Mouse (Mus musculus): ENCODE results near the gene Ptprt.
A peak's percentile ranks its signal among the peaks of the same experiment; 100 is the strongest.

Ptprt gene

DNA sequence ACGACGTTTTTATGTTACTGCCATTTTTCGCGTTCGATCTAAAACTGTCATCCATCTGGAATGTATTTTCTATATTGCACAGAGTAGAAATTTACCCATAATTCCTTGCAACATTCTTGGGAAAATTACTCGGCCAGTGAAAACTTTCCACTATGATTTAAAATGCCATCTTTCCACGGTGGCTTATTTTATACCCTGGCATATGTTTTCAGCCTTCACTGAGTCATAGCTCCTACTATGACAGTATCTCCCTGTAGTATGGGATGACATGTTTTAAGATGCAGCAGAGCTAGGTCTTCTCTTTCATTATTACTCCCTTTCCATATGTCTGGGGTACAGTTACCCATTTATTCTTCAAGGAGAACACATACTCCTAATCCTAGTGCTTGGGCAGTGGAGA lies 753.7 kb downstream of the Ptprt start:
- DNase-seq: no peak

DNA sequence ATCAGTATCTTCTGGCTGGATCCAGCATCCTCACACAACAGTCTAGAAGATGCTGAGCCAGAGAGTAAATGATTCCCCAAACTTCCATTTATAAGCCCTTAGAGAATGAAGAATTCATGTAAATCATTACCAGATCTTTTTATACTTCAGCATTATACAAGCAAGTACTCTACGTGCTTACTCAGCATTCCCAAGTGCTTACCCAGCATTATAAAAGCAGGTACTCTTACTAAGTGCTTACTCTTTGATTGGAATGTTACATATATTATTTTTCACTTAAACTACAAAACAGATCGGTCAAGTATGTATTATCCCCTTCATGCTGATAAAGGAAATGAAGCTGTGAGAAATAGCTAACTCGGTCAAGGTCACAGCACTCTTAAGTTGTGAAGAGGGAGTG lies 758.8 kb downstream of the Ptprt start:
- no peak for DNase-seq

- no peak for DNase-seq
Measured at GRCm38 (mm10) chr2:161884446-161884845, 776.5 kb downstream of the Ptprt start.

DNA sequence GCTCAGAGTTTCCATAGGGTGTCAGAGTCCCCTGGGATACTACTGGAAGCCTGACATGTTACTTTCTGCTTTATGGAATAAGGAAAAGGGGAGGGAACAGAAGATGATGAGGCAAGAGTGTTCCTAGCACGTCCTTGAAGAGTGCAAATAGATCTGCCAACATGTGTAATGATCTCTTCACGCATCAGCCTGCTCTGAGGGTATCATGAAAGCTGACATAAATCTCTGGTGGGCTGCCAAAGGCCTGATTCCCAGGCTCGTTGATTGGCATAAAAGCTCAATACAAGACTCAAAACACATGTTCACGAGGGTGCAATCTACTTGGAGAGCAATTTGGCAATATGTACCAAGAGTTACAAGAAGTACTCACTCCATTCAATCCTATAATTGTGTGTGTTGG lies 778.4 kb downstream of the Ptprt start:
- DNase-seq: no peak

GRCm38 (mm10) chr2:161880941-161881340 lies 780.0 kb downstream of the Ptprt start:
- no peak for DNase-seq

GRCm38 (mm10) chr2:161865231-161865630 lies 795.7 kb downstream of the Ptprt start:
- no peak for DNase-seq

GRCm38 (mm10) chr2:161858813-161859212 lies 802.1 kb downstream of the Ptprt start:
- no peak for DNase-seq

GRCm38 (mm10) chr2:161858361-161858760 lies 802.6 kb downstream of the Ptprt start:
- DNase-seq: peak; percentile 11

- DNase-seq: peak; percentile 7
Measured at GRCm38 (mm10) chr2:161835001-161835400, 825.9 kb downstream of the Ptprt start.

DNA sequence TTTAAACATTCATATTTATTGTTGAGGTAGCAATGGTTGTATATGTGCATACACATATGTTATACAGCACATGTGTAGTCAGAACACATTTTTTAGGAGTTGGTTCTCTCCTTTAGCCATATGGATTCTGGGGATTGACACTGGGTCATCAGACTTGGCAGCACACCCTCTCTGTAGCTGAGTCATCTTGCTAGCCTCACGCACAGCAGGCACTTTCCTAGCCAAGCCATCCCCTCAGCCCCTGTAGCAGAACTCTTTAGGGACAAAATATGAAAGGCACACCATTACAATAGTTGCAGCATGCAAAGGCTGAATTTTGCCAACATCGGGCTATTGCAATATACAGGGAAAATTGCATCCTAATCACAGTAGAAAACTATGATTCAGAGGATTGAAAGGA lies 827.1 kb downstream of the Ptprt start:
- DNase-seq: peak; percentile 14

- no peak for DNase-seq
Measured at GRCm38 (mm10) chr2:161813326-161813725, 847.6 kb downstream of the Ptprt start.

- DNase-seq: no peak
Measured at GRCm38 (mm10) chr2:161808086-161808801, 852.7 kb downstream of the Ptprt start.

DNA sequence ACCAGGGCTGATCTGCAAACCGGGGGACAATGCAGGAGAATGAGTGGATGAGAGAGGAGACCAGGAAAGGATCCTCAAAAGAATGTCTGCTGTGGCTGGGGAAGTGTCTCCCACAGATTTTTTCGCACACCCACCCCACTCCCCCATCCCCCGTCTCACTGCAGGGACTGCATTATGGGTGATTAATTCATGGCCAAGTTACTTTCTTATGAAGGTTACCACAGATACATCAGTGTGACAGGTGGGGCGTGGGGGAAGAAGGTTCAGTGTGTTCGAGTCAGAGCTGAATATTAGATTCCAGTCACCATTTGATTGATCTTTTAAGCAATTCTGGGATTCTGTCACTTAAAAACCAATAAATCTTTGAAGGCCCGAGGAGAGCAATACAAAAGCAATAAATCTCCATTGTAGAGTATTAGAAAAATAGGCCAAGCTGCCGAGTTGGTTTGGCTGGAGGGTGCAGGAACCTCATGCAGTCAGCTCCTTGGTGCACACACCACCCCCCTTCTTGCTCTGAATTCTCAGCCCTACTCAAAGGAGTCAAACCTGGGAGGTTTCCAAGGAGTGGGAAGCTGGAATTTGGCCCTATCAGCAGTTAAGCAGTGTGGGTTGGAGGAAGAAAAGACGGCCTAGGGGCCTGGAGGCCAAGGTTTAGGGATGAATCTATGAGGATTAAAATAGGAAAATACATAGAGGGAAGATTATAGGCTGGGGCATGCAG lies 854.5 kb downstream of the Ptprt start:
- no peak for DNase-seq

GRCm38 (mm10) chr2:161799946-161800345 lies 861.0 kb downstream of the Ptprt start:
- DNase-seq: no peak

- no peak for DNase-seq
Measured at GRCm38 (mm10) chr2:161767528-161767927, 893.4 kb downstream of the Ptprt start.

DNA sequence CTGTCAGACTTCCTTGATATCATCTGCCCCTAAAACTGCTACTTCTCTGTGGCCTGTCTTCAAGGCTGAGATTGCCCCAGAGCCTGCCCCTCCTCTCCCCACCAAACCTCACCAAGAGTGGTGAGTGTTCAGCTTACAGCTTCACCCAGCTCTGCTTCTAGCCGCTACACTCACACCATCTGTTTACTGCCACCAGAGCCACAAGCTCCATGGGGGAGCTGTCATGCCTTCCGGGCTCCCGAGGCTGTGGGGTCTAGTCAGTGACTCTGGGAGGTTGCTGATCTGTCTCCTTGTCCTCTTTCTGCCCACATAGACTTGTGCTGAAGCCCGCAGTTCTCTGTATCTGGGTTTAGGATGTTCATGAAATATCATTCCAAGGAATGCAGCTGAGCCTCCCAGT lies 947.9 kb downstream of the Ptprt start:
- peak; percentile 15 for DNase-seq

DNA sequence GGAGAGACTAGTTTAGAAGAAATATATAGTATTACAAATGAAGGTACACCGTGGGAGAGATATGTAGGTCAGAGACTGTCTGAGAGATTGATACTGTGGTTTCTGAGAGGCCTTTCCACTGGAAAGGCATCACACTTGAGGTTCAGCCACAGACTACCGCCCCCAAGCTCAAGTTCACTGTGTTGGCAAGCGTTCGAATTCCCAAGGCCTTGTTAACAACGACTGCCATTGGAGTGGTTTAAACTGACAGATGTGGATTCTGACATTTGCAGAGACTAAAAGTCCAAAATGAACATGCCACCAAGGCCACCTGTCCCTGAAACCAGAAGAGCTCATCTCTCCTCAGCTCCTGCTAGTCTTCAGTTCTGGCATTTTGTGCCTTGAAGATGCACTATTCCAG lies 951.6 kb downstream of the Ptprt start:
- DNase-seq: no peak

- no peak for DNase-seq
Measured at GRCm38 (mm10) chr2:161706386-161706915, 954.5 kb downstream of the Ptprt start.

DNA sequence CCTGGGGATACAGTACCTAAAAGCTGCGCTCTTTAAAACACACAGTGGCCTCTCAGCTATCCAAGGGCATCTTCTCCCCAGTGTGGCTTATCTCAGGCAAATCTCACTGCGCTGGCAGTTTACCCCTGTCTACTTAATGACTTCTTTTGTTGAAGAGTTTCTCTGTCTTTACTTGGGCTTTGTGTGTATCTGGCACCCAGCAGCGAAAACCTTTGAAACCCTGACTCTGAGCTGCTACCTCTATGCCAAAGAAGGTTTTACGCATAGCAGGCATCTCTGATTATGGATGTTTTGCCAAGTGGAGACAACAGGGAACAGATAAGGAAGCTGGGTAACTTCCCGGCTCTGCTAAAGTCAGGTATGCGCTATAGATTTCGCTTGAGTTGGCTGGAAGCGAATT lies 956.1 kb downstream of the Ptprt start:
- no peak for DNase-seq

- DNase-seq: no peak
Measured at GRCm38 (mm10) chr2:161704410-161704809, 956.5 kb downstream of the Ptprt start.

DNA sequence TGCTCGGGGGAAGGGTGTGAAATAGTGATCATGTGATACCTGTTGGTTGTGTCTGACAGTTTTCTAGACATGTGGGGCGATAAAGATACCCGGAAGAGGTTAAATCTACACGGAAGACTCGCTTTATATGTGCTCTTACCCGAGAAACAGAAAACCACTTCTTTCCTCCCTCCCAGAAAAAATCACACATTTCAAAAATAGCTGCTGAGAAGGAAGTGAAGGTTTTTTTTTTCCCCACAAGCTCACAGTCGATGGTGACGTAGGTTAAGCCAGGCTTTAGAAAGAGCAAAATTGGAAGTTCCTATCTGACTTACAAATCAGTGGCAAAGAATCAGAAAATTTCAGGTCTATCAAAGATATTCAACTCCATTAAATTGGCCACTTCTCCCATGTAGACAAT lies 965.1 kb downstream of the Ptprt start:
- no peak for DNase-seq

GRCm38 (mm10) chr2:161668302-161668986 lies 992.5 kb downstream of the Ptprt start:
- DNase-seq: no peak

DNA sequence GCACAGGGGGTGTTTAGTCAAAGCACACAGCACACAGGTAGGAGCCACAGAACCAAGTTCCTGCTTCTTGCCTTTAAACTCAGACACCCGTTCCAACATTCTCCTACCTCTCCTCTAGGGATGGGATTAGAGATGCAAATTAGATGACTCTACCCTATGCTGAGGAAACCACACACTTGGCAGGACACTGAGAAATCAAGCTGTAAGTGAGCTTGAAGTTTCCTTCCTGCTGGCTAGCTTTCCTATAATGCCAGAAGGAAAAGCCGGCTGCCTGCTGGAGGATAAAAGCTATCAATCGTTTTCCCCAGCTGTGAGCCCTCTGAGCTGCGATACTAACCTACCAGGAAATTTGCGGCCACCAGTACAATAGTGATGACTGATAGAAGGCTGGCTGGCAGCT lies 999.0 kb downstream of the Ptprt start:
- no peak for DNase-seq

GRCm38 (mm10) chr2:161660827-161661226 lies 1000.1 kb downstream of the Ptprt start:
- no peak for DNase-seq

All from cerebellum, adult 8-10 months (tissue).